Mouse (Mus musculus): ENCODE results near the gene Slc43a3.

DNA sequence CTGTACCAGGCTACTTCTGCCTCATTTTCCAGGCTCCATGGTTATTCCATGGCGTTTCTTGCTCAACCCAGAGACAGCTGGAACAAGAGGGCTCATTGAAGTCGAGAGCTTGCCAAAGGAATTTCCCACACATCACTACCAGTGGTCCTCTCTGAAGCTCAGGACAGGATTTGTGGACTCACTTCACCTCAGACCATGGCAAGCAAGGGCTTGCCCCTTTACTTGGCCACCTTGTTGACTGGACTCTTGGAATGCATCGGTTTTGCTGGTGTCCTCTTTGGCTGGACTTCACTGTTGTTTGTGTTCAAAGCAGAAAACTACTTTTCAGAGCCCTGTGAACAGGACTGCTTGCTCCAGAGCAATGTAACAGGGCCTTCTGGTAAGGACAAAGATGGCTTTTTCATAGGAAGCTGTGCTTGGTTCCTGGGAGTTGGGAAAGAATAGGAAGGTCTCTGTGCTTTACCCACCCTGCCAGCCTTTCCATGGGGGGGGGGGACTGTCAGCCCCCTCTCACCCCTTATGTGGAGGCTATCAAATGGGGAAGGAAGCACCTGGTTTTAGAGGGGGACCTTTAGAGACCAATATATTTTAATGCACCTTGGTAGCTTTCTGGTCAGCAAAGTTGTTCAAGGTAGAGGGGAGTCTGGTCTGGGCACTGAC, 1.2 kb downstream of the Slc43a3 start:
- no peak for TF ChIP-seq CTCF (IDR thresholded peaks at IDR 0.05; ENCODE audit: borderline replicate concordance, insufficient read depth, low read length)
- TF ChIP-seq POLR2A (IDR thresholded peaks at IDR 0.05; ENCODE audit: low read depth, low read length), result no peak
